In genomic region chr1:40768606-40769005, GRCm38 (mm10) we compare ENCODE assay signal across 7 mouse cellular contexts. TPM values are rescaled to one million over a fixed set of nuclear protein-coding genes. Genes with fewer than 3 reads are reported as not detected.
DNase-seq lines count a peak whose midpoint lies in the region; ATAC-seq and TF ChIP-seq lines count a peak whose summit lies in the region.

No protein-coding gene starts in this region.

- POLR2A ChIA-PET in Patski (lab: Charles Lee): no interaction called here

- H3K4me1 ChIP-seq in midbrain, embryonic 10.5 days: no peaks in the 10 kb centered on the region
- peaks cover 4% of the 10 kb centered on the region for H3K4me1 ChIP-seq in midbrain, embryonic 13.5 days (replicated peaks)

- DNase-seq in midbrain, embryonic 10.5 days (ENCODE audit: low spot score): peak; percentile 57
- DNase-seq in Patski (ENCODE audit: low read depth, low spot score): no peak
- peak; percentile 55 for DNase-seq in c-Kit-positive CD71-positive TER-119-negative erythroid progenitor cells, embryonic 14.5 days (ENCODE audit: low read depth)
- DNase-seq in gastrocnemius, postnatal 14 days: peak; percentile 33
- peak; percentile 12 for DNase-seq in left cerebral cortex, adult 11 months (ENCODE audit: low spot score)
- DNase-seq in natural killer cell, adult 2 months (ENCODE audit: low spot score in 2 of 2): peak; percentile 2 to 8

- no peaks in the 10 kb centered on the region for H3K9me3 ChIP-seq in midbrain, embryonic 10.5 days (replicated peaks)
- H3K9me3 ChIP-seq in midbrain, embryonic 13.5 days: no peaks in the 10 kb centered on the region

- no peak overlapping the region for H3K9ac ChIP-seq in midbrain, embryonic 13.5 days (replicated peaks)

- no peak overlapping the region for H3K4me3 ChIP-seq in midbrain, embryonic 10.5 days
- no peak overlapping the region for H3K4me3 ChIP-seq in midbrain, embryonic 13.5 days (replicated peaks)

- no peak overlapping the region for H3K27ac ChIP-seq in midbrain, embryonic 10.5 days (replicated peaks)
- H3K27ac ChIP-seq in midbrain, embryonic 13.5 days: no peak overlapping the region

- intact Hi-C loops in gastrocnemius, postnatal 14 days (cut with DNase I; ENCODE audit: low total_unique reads): no loop called here

- no peak overlapping the region for H3K4me2 ChIP-seq in midbrain, embryonic 13.5 days (replicated peaks)

- 33% methylated on average over 6 of the region's 6 CpGs for WGBS in midbrain, embryonic 10.5 days
- WGBS in midbrain, embryonic 13.5 days: 33% methylated on average over 6 of the region's 6 CpGs

- in situ Hi-C loops in Patski (cut with MboI; ENCODE audit: low pct_unique_long_range_greater_than_20kb): loop anchor here (10.0 kb wide), 1 partner anchor 184 kb away; the partner anchor contains the start of gene Slc9a4

- 0 out of 2 replicates have a peak, but pooled peaks cover 4% of the 10 kb centered on the region for H3K36me3 ChIP-seq in midbrain, embryonic 10.5 days
- H3K36me3 ChIP-seq in midbrain, embryonic 13.5 days: peaks cover 4% of the 10 kb centered on the region

- CTCF ChIA-PET in Patski (lab: Charles Lee): interaction anchor here (0.6 to 1.6 kb wide), 4 partner anchors 9 to 17 kb away, joined by 3 to 5 read pairs (median 4); no protein-coding TSS in a partner anchor

- ATAC-seq in midbrain, embryonic 13.5 days: no peak
- peak; percentile 44 for ATAC-seq in Patski

- H3K27me3 ChIP-seq in midbrain, embryonic 10.5 days (ENCODE audit: low read depth, poor library complexity, severe bottlenecking): no peaks in the 10 kb centered on the region
- H3K27me3 ChIP-seq in midbrain, embryonic 13.5 days: no peaks in the 10 kb centered on the region
- no peaks in the 10 kb centered on the region for H3K27me3 ChIP-seq in Patski

- TF ChIP-seq CTCF in Patski (IDR thresholded peaks at IDR 0.05): peak; percentile 67

RNA-seq across cellular contexts. Expression of gene Mfsd9, which starts 21.9 kb away (rescaled TPM):
- 2.8 and 3.2 TPM in 2 replicates for polyA plus RNA-seq in midbrain, embryonic 10.5 days (2016; fragmentation: Nextera tagmentation; extraction: Ambion mirVana)
- polyA plus RNA-seq in midbrain, embryonic 13.5 days (2015; fragmentation: Nextera tagmentation; extraction: Ambion mirVana): 4.0 and 5.0 TPM in 2 replicates
- 6.2 TPM for polyA plus RNA-seq in Patski (2021)
- under 1 TPM; 0.33 to 0.59 TPM for total RNA-seq in gastrocnemius, postnatal 14 days (2021)

RNA-seq across cellular contexts. Expression of gene Tmem182, which starts 36.8 kb away (rescaled TPM):
- polyA plus RNA-seq in midbrain, embryonic 10.5 days (2016; fragmentation: Nextera tagmentation; extraction: Ambion mirVana): not detected in 2 replicates
- 0.05 TPM in 1 of 2 replicates, not detected in the other for polyA plus RNA-seq in midbrain, embryonic 13.5 days (2015; fragmentation: Nextera tagmentation; extraction: Ambion mirVana)
- not detected for polyA plus RNA-seq in Patski (2021)
- total RNA-seq in gastrocnemius, postnatal 14 days (2021): 100 to 1,000 TPM; 181 to 201 TPM
